Mouse (Mus musculus) macrophage (primary cell): ENCODE data around the gene Gm20503. TPM values are rescaled to one million over a fixed set of nuclear protein-coding genes. Genes with fewer than 3 reads are reported as not detected.

ENCODE experiments used
- polyA plus RNA-seq: library from polyadenylated mRNA; stranded (reverse); fragments of 250-400 nt; gene quantifications from 3 replicates; pipeline ENCODE4 v1.2.4, GENCODE M21; 2018; ENCODE audit warnings: inconsistent platforms

Gm20503 gene
- polyA plus RNA-seq, 1 experiment from 2014 or later: not detected

Other genes with a start within 250 kb of the Gm20503 start
- gene Olfr267, start 215.5 kb upstream of the Gm20503 start, polyA plus RNA-seq: not detected in 3 replicates
- gene Ecpas, start 90.5 kb upstream of the Gm20503 start, polyA plus RNA-seq: 24.1 to 39.2 TPM (median 33.8 TPM) in 3 replicates
- gene Zkscan16, start 59.6 kb upstream of the Gm20503 start, polyA plus RNA-seq: not detected in 3 replicates
- gene Ptgr1, start 16.1 kb upstream of the Gm20503 start, polyA plus RNA-seq: 19.7 to 28.3 TPM (median 26.7 TPM) in 3 replicates
- 5.8 to 11.2 TPM (median 9.9 TPM) in 3 replicates for gene Dnajc25, start 8.1 kb upstream of the Gm20503 start, polyA plus RNA-seq
- gene Gng10, start 31.9 kb downstream of the Gm20503 start, polyA plus RNA-seq: 30.9 to 65.1 TPM (median 52.8 TPM) in 3 replicates
- not detected in 3 replicates for gene AI481877, start 135.8 kb downstream of the Gm20503 start, polyA plus RNA-seq
- 15.3 to 16.7 TPM (median 16.4 TPM) in 3 replicates for gene Ugcg, start 186.0 kb downstream of the Gm20503 start, polyA plus RNA-seq